Comparison of ENCODE assay signal across 9 mouse cellular contexts in the genomic region with DNA sequence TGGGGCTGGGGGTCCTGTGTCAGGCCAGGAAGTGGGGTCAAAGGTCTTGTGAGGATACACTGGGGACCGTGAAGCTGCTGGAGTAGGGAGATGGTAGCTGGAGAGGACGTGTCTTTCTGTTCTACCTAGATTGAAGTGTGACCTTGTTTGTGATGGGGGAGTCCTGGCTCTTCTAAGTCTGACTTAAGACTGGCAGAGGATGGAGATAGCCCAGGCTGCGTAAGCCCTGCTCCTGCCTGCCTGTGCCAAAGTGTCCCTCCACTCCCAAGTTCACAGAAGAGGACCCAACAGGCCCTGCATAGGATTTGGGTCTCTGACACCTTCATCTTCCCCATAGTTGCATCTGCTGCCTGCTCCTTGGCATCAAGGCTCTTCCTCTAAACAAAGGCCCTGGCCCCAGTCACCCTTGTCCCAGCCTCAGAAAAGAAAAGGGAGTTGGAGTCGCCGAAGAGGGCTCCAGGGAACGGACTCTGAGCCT. TPM values are rescaled to one million over a fixed set of nuclear protein-coding genes. Genes with fewer than 3 reads are reported as not detected.
DNase-seq lines count a peak whose midpoint lies in the region; ATAC-seq and TF ChIP-seq lines count a peak whose summit lies in the region.
"Had no signal": no experiment of that assay in that cellular context is flagged by ENCODE, and none has a peak within 500 bp of the region (broad histone marks: within the 10 kb centered on the region; RNA-seq: fewer than 3 reads in every experiment).

No protein-coding gene starts in this region.

- TF ChIP-seq CTCF in brain, embryonic 14.5 days (IDR thresholded peaks at IDR 0.05; ENCODE audit: borderline replicate concordance, extremely low read depth, insufficient read depth, insufficient read length), result no peak

- H3K27me3 ChIP-seq in heart, embryonic 14.5 days (ENCODE audit: control insufficient read depth, insufficient read depth, low read length), result 0 out of 2 replicates have a peak, but pooled peaks cover 6% of the 10 kb centered on the region
- no peaks in the 10 kb centered on the region for H3K27me3 ChIP-seq in forebrain, embryonic 15.5 days
- H3K27me3 ChIP-seq in midbrain, embryonic 12.5 days, result no peaks in the 10 kb centered on the region

- intact Hi-C loops in gastrocnemius, postnatal 36 days (cut with DNase I), result no loop called here

- peaks cover 35 to 48% of the 10 kb centered on the region in 2 experiments for H3K4me1 ChIP-seq in heart, embryonic 14.5 days (ENCODE audit: control insufficient read depth in 2 of 2, insufficient read depth in 2 of 2, low read length in 2 of 2)
- peaks cover 48% of the 10 kb centered on the region for H3K4me1 ChIP-seq in forebrain, embryonic 15.5 days
- H3K4me1 ChIP-seq in midbrain, embryonic 12.5 days, result peaks cover 52% of the 10 kb centered on the region

- peak overlapping the region; percentile 73; the same call in 1 of the 2 replicates for H3K9ac ChIP-seq in heart, embryonic 14.5 days (ENCODE audit: low read length)
- H3K9ac ChIP-seq in forebrain, embryonic 15.5 days (replicated peaks), result peak overlapping the region; percentile 70
- peak overlapping the region; percentile 57 for H3K9ac ChIP-seq in midbrain, embryonic 12.5 days (replicated peaks)
- H3K9ac ChIP-seq: liver, embryonic 14.5 days had no signal

- H3K9me3 ChIP-seq in heart, embryonic 14.5 days (ENCODE audit: control insufficient read depth, low read length), result no peaks in the 10 kb centered on the region
- H3K9me3 ChIP-seq in forebrain, embryonic 15.5 days, result no peaks in the 10 kb centered on the region
- H3K9me3 ChIP-seq in midbrain, embryonic 12.5 days, result no peaks in the 10 kb centered on the region

- ATAC-seq in heart, embryonic 14.5 days (ENCODE audit: insufficient number of reproducible peaks, insufficient read depth, low FRiP score, low read depth), result no peak
- ATAC-seq in forebrain, embryonic 15.5 days (replicated peaks), result peak; percentile 1; the same call in 1 of the 2 replicates
- no peak for ATAC-seq in midbrain, embryonic 12.5 days (ENCODE audit: low FRiP score, low read depth)

- H3K4me3 ChIP-seq in heart, embryonic 14.5 days (ENCODE audit: control insufficient read depth in 1 of 2, insufficient read depth in 1 of 2, low read depth in 1 of 2, low read length in 2 of 2), result peak overlapping the region; percentile 53 to 54; a peak in 3 of 4 replicates
- peak overlapping the region; percentile 68 for H3K4me3 ChIP-seq in forebrain, embryonic 15.5 days
- H3K4me3 ChIP-seq in midbrain, embryonic 12.5 days, result peak overlapping the region; percentile 50

- no peak for TF ChIP-seq POLR2A in brain, embryonic 14.5 days (IDR thresholded peaks at IDR 0.05; ENCODE audit: borderline replicate concordance, extremely low read depth, insufficient read depth, insufficient read length, poor library complexity, severe bottlenecking)

- H3K27ac ChIP-seq in heart, embryonic 14.5 days (replicated peaks in 1 of 2; ENCODE audit: control insufficient read depth in 1 of 2, insufficient read depth in 1 of 2, low read depth in 2 of 2, low read length in 2 of 2), result no peak overlapping the region
- H3K27ac ChIP-seq in forebrain, embryonic 15.5 days (replicated peaks), result peak overlapping the region; percentile 83
- peak overlapping the region; percentile 85 for H3K27ac ChIP-seq in midbrain, embryonic 12.5 days (replicated peaks)
- H3K27ac ChIP-seq: liver, embryonic 14.5 days had no signal

- peak overlapping the region; percentile 80 for H3K4me2 ChIP-seq in heart, embryonic 14.5 days (ENCODE audit: low read length)
- H3K4me2 ChIP-seq in forebrain, embryonic 15.5 days (replicated peaks), result peak overlapping the region; percentile 81
- peak overlapping the region; percentile 74 for H3K4me2 ChIP-seq in midbrain, embryonic 12.5 days (replicated peaks)

- DNase-seq in heart, adult 18-20 months, result no peak
- DNase-seq in brain, embryonic 14.5 days (ENCODE audit: low read depth), result peak; percentile 36
- DNase-seq in adrenal gland, postnatal 10 days, result no peak
- DNase-seq in gastrocnemius, postnatal 36 days, result no peak
- no peak for DNase-seq in thymus, postnatal 25 days

- WGBS in heart, embryonic 14.5 days, result 24% methylated on average over 6 of the region's 6 CpGs
- WGBS in forebrain, embryonic 15.5 days, result 18% methylated on average over 6 of the region's 6 CpGs
- WGBS in midbrain, embryonic 12.5 days, result 8% methylated on average over 6 of the region's 6 CpGs

- H3K36me3 ChIP-seq in heart, embryonic 14.5 days (ENCODE audit: control insufficient read depth, insufficient read depth, low read length), result peaks cover 27% of the 10 kb centered on the region
- peaks cover 20% of the 10 kb centered on the region for H3K36me3 ChIP-seq in forebrain, embryonic 15.5 days
- H3K36me3 ChIP-seq in midbrain, embryonic 12.5 days, result peaks cover 30% of the 10 kb centered on the region

RNA-seq across cellular contexts. Expression of a gene that starts 7.4 kb away (rescaled TPM):
- 7.3 and 7.7 TPM in 2 replicates for polyA plus RNA-seq in heart, embryonic 14.5 days (2014; fragmentation: Nextera tagmentation; extraction: Ambion mirVana)
- total RNA-seq in heart, adult 18-20 months (2021), result 1 to 10 TPM; 3.5 to 3.8 TPM
- 13.7 and 23.4 TPM in 2 replicates for polyA plus RNA-seq in brain, embryonic 14.5 days (2012; rRNA removed)
- polyA plus RNA-seq in forebrain, embryonic 15.5 days (2015; fragmentation: Nextera tagmentation; extraction: Ambion mirVana), result 9.4 and 13.9 TPM in 2 replicates
- polyA plus RNA-seq in midbrain, embryonic 12.5 days (2016; fragmentation: Nextera tagmentation; extraction: Ambion mirVana), result 14.7 and 16.8 TPM in 2 replicates
- total RNA-seq in adrenal gland, postnatal 10 days (2021), result 10 to 100 TPM in 1 of 2 experiments, 1 to 10 TPM in 1; 8.5 to 13.1 TPM
- 1 to 10 TPM; 6.7 to 8.1 TPM for total RNA-seq in gastrocnemius, postnatal 36 days (2021)

RNA-seq across cellular contexts. Expression of a gene that starts 25.6 kb away (rescaled TPM):
- polyA plus RNA-seq in heart, embryonic 14.5 days (2014; fragmentation: Nextera tagmentation; extraction: Ambion mirVana), result 44.1 and 47.5 TPM in 2 replicates
- total RNA-seq in heart, adult 18-20 months (2021), result 10 to 100 TPM; 28.1 to 28.4 TPM
- polyA plus RNA-seq in brain, embryonic 14.5 days (2012; rRNA removed), result 142 and 175 TPM in 2 replicates
- 186 and 197 TPM in 2 replicates for polyA plus RNA-seq in forebrain, embryonic 15.5 days (2015; fragmentation: Nextera tagmentation; extraction: Ambion mirVana)
- 230 and 245 TPM in 2 replicates for polyA plus RNA-seq in midbrain, embryonic 12.5 days (2016; fragmentation: Nextera tagmentation; extraction: Ambion mirVana)
- 10 to 100 TPM; 46.0 to 68.0 TPM for total RNA-seq in adrenal gland, postnatal 10 days (2021)
- 10 to 100 TPM; 14.2 to 16.0 TPM for total RNA-seq in gastrocnemius, postnatal 36 days (2021)

RNA-seq across cellular contexts. Expression of a gene that starts 58.4 kb away (rescaled TPM):
- polyA plus RNA-seq in heart, embryonic 14.5 days (2014; fragmentation: Nextera tagmentation; extraction: Ambion mirVana), result 12.8 and 16.0 TPM in 2 replicates
- 10 to 100 TPM; 87.5 to 93.6 TPM for total RNA-seq in heart, adult 18-20 months (2021)
- polyA plus RNA-seq in brain, embryonic 14.5 days (2012; rRNA removed), result 22.1 and 25.8 TPM in 2 replicates
- polyA plus RNA-seq in forebrain, embryonic 15.5 days (2015; fragmentation: Nextera tagmentation; extraction: Ambion mirVana), result 13.8 and 16.6 TPM in 2 replicates
- 13.2 and 15.1 TPM in 2 replicates for polyA plus RNA-seq in midbrain, embryonic 12.5 days (2016; fragmentation: Nextera tagmentation; extraction: Ambion mirVana)
- 10 to 100 TPM; 40.0 to 51.3 TPM for total RNA-seq in adrenal gland, postnatal 10 days (2021)
- 10 to 100 TPM; 63.1 to 84.5 TPM for total RNA-seq in gastrocnemius, postnatal 36 days (2021)

Comparison
In these comparisons a context has a peak if more than half of its experiments do, and no peak if none do; other contexts are left out.
1. H3K27ac ChIP-seq: peak in forebrain, embryonic 15.5 days (single experiment) and midbrain, embryonic 12.5 days (single experiment); none in heart, embryonic 14.5 days (0 of 2).
2. Peak in every context shown above with its lines, with median percentiles within 50 percentile points of each other: H3K4me2 ChIP-seq, H3K4me3 ChIP-seq and H3K9ac ChIP-seq.